Mouse (Mus musculus): ENCODE data around the gene Pkn1.

Gene Pkn1

DNA sequence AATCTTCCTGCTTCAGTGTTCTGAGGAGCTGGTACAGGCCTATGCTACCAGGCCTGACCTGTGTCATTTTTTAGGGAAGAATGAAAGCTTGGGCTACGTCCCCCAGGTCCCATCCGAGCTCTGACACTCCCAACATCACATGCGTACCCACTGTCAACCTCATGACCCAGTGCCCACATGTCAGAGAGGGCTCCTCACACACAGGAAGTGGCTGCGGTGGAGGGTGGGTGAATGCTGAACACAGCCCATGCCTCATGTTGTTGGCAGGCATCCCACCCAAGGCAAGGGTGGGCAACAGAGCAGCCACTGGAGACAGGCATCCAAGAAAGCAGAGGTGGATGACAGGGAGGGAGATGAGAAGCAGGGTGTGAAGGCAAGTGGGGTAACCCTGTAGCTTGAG, 37.7 kb upstream of the Pkn1 start:
- Histone ChIP-seq H3K27me3 (ENCODE audit: control insufficient read depth, insufficient read depth, low read length, poor library complexity, severe bottlenecking) (no peaks in the 10 kb centered on the region), H3K36me3 (ENCODE audit: control insufficient read depth, insufficient read depth, low read length, poor library complexity, severe bottlenecking) (peaks cover 12% of the 10 kb centered on the region)
- peak; percentile 90 for DNase-seq (ENCODE audit: low read depth, low spot score)

DNA sequence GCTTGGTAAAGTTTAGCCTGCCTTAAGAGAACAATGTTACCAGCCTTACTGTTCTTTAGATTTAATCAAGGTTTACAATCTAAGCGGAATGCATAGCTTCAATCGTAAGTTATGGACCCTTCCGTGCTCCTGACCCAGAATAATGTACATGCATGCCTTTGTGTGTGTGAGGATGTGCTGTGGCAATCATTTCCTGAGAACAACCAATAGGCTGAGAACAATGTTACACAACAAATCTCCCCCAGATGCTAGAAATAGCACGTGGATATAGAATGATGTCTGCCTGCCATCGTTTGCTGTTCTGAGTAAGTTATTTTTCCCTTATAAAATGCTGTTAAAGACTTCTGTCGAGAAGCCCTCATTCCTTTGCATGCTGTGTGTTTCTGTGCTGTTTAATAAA, 33.9 kb upstream of the Pkn1 start:
- peaks cover 32% of the 10 kb centered on the region for H3K36me3 ChIP-seq (ENCODE audit: control insufficient read depth, insufficient read depth, low read length, poor library complexity, severe bottlenecking)
- no peaks in the 10 kb centered on the region for H3K27me3 ChIP-seq (ENCODE audit: control insufficient read depth, insufficient read depth, low read length, poor library complexity, severe bottlenecking)
- no peak for DNase-seq (ENCODE audit: low read depth, low spot score)

DNA sequence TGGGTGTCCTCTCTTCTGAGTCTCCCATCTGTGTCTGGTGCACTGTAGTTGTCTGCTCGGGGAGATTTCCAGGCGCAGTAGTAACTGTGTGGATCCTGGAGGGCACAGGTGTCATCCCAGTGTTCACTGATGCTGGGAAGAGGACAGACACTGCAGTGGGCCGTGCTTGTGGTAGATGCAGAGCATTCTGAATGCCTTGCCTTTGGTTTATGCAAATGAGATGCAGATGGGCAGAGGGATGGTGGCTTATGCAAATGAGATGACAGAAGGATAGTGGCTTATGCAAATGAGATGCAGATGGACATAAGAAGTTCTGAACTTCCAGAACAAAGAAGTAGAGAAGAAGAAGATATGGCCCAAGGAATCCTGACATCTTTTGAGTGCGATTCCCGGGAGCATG, 32.9 kb upstream of the Pkn1 start:
- Histone ChIP-seq H3K27me3 (ENCODE audit: control insufficient read depth, insufficient read depth, low read length, poor library complexity, severe bottlenecking) (no peaks in the 10 kb centered on the region), H3K36me3 (ENCODE audit: control insufficient read depth, insufficient read depth, low read length, poor library complexity, severe bottlenecking) (peaks cover 34% of the 10 kb centered on the region)
- DNase-seq (ENCODE audit: low read depth, low spot score): peak; percentile 73

DNA sequence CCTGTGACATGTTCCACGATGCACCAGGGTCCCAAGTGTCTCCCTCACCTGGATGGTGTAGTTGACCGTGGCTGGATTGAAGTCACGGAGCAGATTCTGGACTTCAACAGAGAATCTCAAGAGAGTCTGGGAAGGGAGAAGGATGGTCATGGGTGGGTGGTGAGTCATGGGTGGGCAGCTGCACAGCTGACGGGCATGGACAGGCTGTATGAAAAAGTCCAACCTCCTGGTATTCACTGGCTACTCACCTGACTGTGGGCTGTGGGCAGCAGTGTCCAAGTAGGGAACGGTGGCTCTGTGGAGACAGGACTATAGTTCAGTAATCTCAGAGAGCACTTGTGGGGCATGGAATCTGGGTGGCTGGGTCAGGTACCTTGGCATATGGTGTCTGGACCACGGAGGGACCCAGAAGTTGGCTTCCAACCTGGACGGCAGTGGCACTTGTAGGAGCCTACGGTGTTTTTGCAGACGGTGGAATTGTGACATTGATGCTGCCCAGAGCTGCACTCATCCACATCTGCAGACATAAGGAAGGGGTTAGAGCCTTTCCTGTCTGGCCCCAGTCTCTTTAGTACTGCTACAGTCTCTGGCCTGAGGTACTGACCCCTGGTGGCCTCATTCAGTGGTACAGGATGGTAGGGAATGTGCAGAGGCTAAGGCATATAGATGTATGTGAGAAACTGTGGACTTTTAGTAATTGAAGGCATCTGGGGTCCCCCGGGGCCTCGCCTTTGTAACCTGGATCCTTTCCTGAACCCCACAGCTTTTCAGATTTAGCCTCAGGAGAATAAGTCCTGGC, 30.2 kb upstream of the Pkn1 start:
- peak; percentile 70 for DNase-seq (ENCODE audit: low read depth, low spot score)
- H3K27me3 ChIP-seq (ENCODE audit: control insufficient read depth, insufficient read depth, low read length, poor library complexity, severe bottlenecking): no peaks in the 10 kb centered on the region
- H3K36me3 ChIP-seq (ENCODE audit: control insufficient read depth, insufficient read depth, low read length, poor library complexity, severe bottlenecking): peaks cover 39% of the 10 kb centered on the region

DNA sequence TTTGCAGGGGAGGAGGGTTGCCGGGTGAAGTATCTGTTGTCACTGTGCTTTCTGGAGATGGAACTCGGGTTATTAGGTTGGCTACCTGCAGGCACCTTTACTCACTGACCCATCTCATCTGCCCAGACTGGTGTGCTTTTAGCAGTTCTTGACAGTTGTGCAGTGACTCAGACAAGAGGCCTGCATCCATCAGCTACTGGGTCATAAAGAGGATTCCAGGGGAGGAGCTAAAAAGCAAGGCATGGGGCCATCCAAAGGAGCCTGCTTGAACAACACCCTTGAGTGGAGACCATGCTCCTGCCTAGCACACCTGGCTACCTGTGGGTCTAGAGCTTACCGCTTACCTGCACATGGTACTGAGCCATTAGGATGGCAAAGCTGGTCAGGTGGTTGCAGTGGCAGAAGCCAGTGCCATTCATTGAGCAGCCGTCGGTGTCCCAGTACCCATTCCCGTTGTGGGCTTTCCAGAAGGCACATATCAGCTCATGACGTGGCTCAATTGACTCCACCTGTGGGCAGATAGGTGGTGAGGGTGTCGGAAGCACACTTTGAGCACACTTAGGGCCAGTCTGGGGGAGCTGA, 26.6 kb upstream of the Pkn1 start:
- Histone ChIP-seq H3K36me3 (ENCODE audit: control insufficient read depth, insufficient read depth, low read length, poor library complexity, severe bottlenecking) (peaks cover 35% of the 10 kb centered on the region), H3K27me3 (ENCODE audit: control insufficient read depth, insufficient read depth, low read length, poor library complexity, severe bottlenecking) (no peaks in the 10 kb centered on the region)
- DNase-seq (ENCODE audit: low read depth, low spot score): peak; percentile 15

DNA sequence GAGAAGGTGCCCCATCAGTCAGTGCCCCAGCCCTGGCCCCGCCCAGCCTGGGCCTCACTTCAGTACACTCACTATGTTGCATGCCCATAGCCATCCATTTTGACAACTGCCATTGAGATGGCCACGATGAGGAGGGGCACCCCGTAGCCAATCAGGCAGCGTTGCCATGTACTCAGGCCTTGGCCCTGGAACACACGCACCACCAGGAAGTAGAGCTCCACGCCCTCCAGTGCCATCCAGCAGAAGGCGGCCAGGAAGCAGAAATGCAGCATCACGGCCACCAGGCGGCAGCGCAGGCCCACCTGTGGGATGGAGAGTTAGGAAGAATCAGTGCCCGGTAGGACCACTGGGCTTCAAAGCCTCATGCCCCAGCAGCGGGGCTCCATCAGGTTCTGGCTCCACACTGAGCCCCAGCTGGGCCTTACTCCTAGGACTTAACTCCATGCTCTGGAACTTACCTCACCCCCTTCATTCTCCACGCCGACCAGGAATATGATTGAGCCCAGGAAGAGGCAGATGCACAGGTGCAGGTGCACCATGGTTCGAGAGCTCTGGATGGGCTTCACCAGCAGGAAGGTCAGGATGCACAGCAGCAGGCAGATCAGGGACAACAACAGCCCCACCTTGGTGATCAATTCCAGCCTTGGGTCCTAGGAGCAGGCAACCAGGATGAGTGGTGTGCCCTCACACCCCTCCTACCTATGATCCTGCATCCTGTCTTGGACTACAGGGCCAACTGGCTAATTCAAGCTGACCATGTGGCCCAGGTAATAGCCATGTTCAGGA, 25.9 kb upstream of the Pkn1 start:
- Histone ChIP-seq H3K36me3 (ENCODE audit: control insufficient read depth, insufficient read depth, low read length, poor library complexity, severe bottlenecking) (peaks cover 34% of the 10 kb centered on the region), H3K27me3 (ENCODE audit: control insufficient read depth, insufficient read depth, low read length, poor library complexity, severe bottlenecking) (no peaks in the 10 kb centered on the region)
- peak; percentile 87 for DNase-seq (ENCODE audit: low read depth, low spot score)

DNA sequence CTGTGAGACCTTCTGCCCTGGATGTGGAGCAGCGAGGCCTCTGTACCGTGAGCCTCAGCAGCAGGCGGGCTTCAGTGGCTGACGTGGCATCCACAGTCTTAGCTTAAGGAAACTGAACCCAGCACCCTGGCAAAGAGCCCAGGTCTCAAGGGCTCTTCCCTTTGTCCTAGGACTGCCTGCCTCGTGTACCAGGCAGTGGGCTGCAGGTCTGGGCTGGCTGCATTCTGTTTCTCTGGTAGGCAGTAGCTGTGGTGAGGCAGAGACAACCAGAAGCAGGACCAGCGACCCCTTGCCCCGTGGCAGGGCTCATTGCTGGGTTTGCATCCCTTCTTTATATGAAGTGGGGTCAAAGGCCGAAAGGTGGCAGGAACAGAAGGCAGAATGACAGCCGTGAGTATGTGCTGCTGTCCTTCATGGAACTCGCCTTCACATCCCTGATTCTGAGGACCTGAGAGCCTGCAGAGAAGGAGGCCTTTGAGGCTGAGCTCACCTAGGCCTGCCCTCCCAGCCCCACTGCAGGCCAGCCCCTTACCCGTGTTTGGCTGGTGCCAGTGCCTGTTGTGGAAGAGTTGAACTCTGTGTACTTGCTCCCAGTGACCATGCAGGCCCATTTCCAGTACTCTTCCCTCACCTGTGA, 24.6 kb upstream of the Pkn1 start:
- Histone ChIP-seq H3K27me3 (ENCODE audit: control insufficient read depth, insufficient read depth, low read length, poor library complexity, severe bottlenecking) (no peaks in the 10 kb centered on the region), H3K36me3 (ENCODE audit: control insufficient read depth, insufficient read depth, low read length, poor library complexity, severe bottlenecking) (peaks cover 28% of the 10 kb centered on the region)
- peak; percentile 9 for DNase-seq (ENCODE audit: low read depth, low spot score)

DNA sequence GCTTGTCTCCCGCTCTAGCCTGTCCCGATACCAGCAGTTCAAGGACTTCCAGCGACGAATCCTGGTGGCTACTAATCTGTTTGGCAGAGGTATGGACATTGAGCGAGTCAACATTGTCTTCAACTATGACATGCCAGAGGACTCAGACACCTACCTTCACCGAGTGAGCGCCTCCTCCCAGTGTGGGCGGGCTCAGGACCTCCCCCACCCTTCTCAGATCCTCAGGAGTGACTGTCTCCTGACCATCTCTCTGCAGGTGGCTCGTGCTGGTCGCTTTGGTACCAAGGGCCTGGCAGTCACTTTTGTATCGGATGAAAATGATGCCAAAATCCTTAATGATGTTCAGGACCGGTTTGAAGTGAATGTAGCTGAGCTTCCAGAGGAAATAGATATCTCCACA, 23.7 kb upstream of the Pkn1 start:
- Histone ChIP-seq H3K27me3 (ENCODE audit: control insufficient read depth, insufficient read depth, low read length, poor library complexity, severe bottlenecking) (no peaks in the 10 kb centered on the region), H3K36me3 (ENCODE audit: control insufficient read depth, insufficient read depth, low read length, poor library complexity, severe bottlenecking) (peaks cover 22% of the 10 kb centered on the region)
- peak; percentile 13 for DNase-seq (ENCODE audit: low read depth, low spot score)

DNA sequence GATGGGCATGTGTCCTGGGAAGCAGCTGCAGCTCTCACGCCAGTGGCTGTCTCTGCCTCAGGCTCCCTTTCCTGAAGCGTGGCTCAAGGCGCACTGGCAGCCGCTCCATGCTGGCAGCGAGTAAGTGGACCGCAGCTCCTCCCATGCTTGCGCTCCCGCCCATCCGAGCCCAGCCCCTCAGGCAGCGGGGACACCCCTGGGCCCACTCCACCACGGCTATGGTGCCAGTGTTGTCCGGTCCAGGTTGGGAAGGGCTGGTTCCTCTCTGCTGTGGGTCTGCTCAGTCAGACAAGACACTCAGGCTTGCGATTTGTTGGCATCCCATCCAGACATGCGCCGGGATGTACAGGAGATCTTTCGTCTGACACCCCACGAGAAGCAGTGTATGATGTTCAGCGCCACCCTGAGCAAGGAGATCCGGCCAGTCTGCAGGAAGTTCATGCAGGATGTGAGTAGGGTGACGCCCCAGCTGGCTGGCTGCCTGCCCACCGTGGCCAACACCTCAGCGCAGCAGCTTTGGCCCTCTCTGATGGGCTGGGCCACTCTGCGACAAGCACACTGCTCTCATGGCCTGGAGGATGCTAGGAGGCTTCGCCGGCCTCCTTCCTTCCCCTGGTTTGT, 22.5 kb upstream of the Pkn1 start:
- peaks cover 22% of the 10 kb centered on the region for H3K36me3 ChIP-seq (ENCODE audit: control insufficient read depth, insufficient read depth, low read length, poor library complexity, severe bottlenecking)
- DNase-seq (ENCODE audit: low read depth, low spot score): peak; percentile 39
- H3K27me3 ChIP-seq (ENCODE audit: control insufficient read depth, insufficient read depth, low read length, poor library complexity, severe bottlenecking): no peaks in the 10 kb centered on the region

DNA sequence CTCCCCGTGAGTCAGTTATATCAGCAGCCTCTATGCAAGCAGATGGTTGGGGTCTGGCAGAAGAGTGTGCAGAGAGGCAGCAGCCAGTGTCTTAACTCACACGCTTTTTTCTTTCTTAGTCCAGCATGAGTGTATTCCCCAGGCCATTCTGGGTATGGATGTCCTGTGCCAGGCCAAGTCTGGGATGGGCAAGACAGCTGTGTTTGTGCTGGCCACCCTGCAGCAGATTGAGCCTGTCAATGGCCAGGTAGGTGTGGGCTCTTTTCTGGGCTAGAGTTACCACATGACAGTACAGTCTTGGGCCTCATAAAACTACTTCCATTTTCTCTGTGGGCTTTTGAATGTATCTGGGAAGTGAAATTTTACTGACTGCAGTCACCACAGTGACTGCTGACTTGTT, 20.7 kb upstream of the Pkn1 start:
- Histone ChIP-seq H3K27me3 (ENCODE audit: control insufficient read depth, insufficient read depth, low read length, poor library complexity, severe bottlenecking) (no peaks in the 10 kb centered on the region), H3K36me3 (ENCODE audit: control insufficient read depth, insufficient read depth, low read length, poor library complexity, severe bottlenecking) (peaks cover 19% of the 10 kb centered on the region)
- no peak for DNase-seq (ENCODE audit: low read depth, low spot score)

DNA sequence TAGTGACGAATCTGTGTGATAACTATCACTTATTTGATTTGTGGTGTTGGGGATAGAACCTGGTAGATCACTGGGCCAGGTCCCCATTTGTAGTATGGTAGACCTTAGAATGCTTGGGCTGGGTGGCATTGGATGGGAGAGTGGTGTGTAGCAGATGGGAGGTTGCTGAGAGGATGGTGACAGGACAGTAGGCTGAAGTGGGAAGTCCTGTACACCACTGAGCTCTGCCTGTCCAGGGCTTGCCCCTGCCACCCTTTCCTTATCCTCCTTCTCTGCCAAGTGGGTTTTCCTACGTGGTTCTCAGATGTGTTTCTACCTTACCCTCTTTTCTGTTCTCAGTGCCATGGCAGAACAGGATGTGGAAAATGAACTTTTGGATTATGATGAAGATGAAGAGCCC, 20.1 kb upstream of the Pkn1 start:
- Histone ChIP-seq H3K36me3 (ENCODE audit: control insufficient read depth, insufficient read depth, low read length, poor library complexity, severe bottlenecking) (peaks cover 13% of the 10 kb centered on the region), H3K27me3 (ENCODE audit: control insufficient read depth, insufficient read depth, low read length, poor library complexity, severe bottlenecking) (no peaks in the 10 kb centered on the region)
- no peak for DNase-seq (ENCODE audit: low read depth, low spot score)

DNA sequence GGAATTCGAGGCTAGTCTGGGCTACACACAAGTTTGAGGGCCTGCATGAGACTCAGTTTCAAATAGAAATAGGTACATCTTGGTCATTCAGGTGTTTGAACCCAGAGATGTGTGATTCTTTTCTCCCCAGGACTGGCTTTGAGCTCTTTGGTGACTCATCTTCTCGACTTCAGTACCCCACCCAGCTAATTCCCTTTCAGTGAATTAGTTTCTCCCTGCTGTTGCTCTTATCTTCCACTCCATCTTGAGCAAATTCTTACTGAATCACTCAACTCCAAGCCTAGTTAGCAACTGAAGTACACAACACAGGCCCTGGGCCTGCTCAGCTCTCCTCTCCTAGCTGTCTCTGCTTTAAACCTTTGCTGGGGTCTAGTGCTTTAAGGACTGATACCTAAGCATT, 17.6 kb upstream of the Pkn1 start:
- DNase-seq (ENCODE audit: low read depth, low spot score): no peak
- no peaks in the 10 kb centered on the region for H3K27me3 ChIP-seq (ENCODE audit: control insufficient read depth, insufficient read depth, low read length, poor library complexity, severe bottlenecking)
- H3K36me3 ChIP-seq (ENCODE audit: control insufficient read depth, insufficient read depth, low read length, poor library complexity, severe bottlenecking): peaks cover 7% of the 10 kb centered on the region

DNA sequence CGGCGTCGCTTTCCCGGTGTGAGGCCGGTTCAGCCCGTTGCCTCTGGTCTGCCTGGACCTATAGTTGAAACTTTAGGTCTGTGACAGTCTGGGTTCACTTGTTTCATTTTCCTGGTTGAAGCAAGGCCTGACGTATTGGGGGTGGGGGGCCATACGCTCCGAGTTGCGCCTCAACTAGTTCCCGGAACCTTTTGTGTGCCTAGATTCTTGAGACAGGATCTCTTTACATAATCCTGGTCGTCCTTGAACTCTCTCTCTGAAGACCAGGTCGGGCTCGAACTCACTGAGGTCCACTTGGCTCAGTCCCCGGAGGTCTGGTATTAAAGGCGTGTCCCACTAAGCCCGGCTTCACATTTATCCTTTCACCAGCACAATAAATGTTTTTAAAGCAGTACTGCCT, 16.8 kb upstream of the Pkn1 start:
- Histone ChIP-seq H3K36me3 (ENCODE audit: control insufficient read depth, insufficient read depth, low read length, poor library complexity, severe bottlenecking) (peaks cover 5% of the 10 kb centered on the region; the same call in 1 of the 2 replicates), H3K27me3 (ENCODE audit: control insufficient read depth, insufficient read depth, low read length, poor library complexity, severe bottlenecking) (no peaks in the 10 kb centered on the region)
- DNase-seq (ENCODE audit: low read depth, low spot score): no peak

DNA sequence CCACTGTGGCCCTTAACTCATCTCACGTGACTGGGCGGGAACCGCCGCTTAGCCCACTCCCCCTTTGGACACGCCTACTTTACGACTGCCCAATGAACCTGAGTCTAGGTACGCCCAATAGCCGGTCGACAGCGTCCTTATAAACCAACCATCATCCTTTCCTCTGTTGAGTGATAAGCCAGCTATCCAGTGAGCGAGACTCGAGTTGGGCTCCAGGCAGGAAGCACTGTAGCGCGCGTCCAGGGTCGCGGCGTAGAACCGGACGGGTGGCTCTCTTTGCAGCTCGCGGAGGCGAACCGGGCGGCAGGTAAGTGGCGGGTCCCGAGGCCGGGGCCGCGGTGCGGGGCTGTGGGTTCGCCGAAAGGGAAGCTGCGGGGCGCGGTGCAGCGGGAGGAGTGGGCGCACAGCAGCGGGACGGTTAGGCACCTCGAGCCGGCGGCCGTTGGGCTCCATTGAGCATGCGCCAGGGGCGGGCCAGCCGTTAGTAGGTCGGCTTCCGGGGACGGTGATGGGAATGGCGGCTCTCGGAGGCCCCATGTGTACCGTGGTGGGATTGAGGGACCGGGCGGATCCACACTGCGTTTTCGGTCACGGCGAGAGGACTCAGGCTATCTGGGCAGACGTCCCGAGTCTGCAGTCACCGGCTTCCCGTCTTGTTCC, 16.2 kb upstream of the Pkn1 start, which contains the start of gene Ddx39:
Gene Ddx39, plus strand, starts transcription at position 147 of the 660 bp plus-strand sequence.
- Histone ChIP-seq H3K27me3 (ENCODE audit: control insufficient read depth, insufficient read depth, low read length, poor library complexity, severe bottlenecking) (no peaks in the 10 kb centered on the region), H3K36me3 (ENCODE audit: control insufficient read depth, insufficient read depth, low read length, poor library complexity, severe bottlenecking) (peaks cover 2% of the 10 kb centered on the region; the same call in 1 of the 2 replicates)
- DNase-seq (ENCODE audit: low read depth, low spot score): peak; percentile 99
